Mouse (Mus musculus) colon, adult 2 months (tissue): ENCODE results near the gene Sptb. TPM values are rescaled to one million over a fixed set of nuclear protein-coding genes. Genes with fewer than 3 reads are reported as not detected.

Experiments used
- polyA plus RNA-seq: library from polyadenylated mRNA; depleted of rRNA; stranded (reverse); fragments of >200 nt; gene quantifications from 2 replicates; pipeline ENCODE4 v1.2.3, GENCODE M21; 2012; rRNA removed

The Sptb gene
- polyA plus RNA-seq: 0.78 and 0.87 TPM in 2 replicates

DNA sequence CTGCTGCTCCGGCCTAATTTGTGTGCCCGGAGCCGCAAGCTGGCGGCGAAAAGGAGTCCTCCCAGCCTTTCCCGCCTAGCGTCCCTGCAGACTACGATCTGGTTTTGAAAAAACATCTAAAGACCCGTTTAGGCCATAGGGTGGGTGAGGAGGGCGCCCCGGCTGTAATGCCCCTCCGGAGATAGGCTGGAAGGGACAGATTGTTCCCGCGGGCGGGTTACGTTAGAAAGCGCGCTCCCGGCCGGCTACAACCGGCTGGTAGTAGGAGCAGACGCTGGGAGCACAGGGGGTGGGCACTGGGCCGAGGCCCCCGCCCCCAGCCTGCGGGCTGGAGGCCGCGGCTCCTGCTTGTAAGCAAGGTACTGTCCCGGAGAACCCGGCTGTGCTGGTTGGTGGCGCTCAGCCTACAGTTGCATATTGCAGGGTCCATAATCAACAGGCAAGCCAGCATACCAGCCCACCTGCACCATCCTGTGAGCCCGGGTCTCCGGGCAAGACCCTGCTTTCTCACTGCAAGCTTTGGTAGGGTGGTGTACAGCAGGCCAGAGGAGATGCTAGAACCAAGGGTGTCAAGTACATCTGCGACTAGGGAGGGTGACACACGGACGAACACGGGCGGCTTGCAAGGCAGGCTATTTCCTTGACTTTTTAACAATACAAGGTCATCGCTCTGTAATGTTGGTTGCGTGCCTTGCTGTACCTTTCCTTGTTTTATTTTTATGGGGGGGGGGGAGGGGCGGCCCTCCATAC is at the start of gene Sptb:
Gene Sptb, minus strand, starts transcription at position 197 of the 750 bp plus-strand sequence.

GRCm38 (mm10) chr12:76530580-76531139 is 179.7 kb downstream of the Sptb start, which contains the start of gene Plekhg3:
Gene Plekhg3, plus strand, starts transcription at chr12:76530891.

Other genes with a start within 250 kb of the Sptb start
- gene Plekhg3, start 179.7 kb downstream of the Sptb start, polyA plus RNA-seq: 41.3 and 42.6 TPM in 2 replicates
- gene Churc1, start 55.0 kb upstream of the Sptb start, polyA plus RNA-seq: 28.9 and 35.7 TPM in 2 replicates
- 30.0 and 31.9 TPM in 2 replicates for gene Fntb, start 55.0 kb upstream of the Sptb start, polyA plus RNA-seq
- 560 and 661 TPM in 2 replicates for gene Gpx2, start 85.0 kb upstream of the Sptb start, polyA plus RNA-seq
- 73.1 and 81.6 TPM in 2 replicates for gene Rab15, start 112.4 kb upstream of the Sptb start, polyA plus RNA-seq